Mouse (Mus musculus): ENCODE results near the gene Sptssb.

Sptssb gene

DNA sequence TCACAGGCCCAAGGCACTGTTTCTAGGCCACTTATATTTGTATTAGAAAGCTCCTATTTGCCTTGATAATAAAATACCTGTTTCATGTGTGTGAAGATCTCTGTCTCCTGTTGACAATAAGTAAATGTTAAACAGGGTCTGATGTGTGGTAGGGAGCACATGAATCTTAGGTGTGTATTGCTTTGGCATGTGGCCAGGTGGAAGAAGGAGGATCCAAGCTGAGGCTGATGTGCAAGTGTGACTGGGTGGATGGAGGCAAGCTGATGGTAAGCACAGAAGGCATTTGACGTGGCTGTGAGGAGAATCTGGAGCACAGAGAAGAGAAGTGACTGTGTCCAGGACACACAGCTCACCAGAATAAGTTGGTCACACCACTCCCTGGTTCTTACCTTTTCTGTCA lies 60.6 kb downstream of the Sptssb start:
- H3K36me3 ChIP-seq (ENCODE audit: insufficient read depth, low read length) = no peaks in the 10 kb centered on the region
- no peak overlapping the region for H3K4me3 ChIP-seq (replicated peaks; ENCODE audit: low read length)

DNA sequence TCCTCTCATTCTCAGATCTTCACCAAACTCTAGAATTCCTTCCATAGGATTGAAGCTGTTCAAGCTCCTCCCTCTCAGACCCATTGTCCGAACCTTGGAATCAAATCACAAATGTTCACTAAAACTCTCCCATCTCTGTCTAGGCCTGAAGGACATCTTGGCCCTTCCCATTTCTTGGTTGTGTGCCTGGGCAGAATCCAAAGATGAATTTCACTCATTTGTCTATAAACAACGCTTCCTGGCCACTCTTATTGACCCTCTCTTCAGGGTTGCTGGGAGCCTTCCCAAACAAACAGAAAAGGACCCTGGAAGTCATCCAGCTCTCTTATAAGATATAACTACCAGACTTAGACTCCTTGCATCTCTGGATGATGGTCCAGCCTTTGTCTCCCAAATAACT lies 61.8 kb downstream of the Sptssb start:
- Histone ChIP-seq H3K4me1 (replicated peaks; ENCODE audit: low read depth, low read length) (no peaks in the 10 kb centered on the region), H3K27me3 (ENCODE audit: insufficient read depth, low read length) (no peaks in the 10 kb centered on the region), H3K36me3 (ENCODE audit: insufficient read depth, low read length) (no peaks in the 10 kb centered on the region), H3K9me3 (ENCODE audit: low read length) (peaks cover 8% of the 10 kb centered on the region), H3K4me3 (replicated peaks; ENCODE audit: low read length) (no peak overlapping the region)
- TF ChIP-seq CTCF (conservative IDR thresholded peaks at IDR 0.05; ENCODE audit: low read length) (no peak), NANOG (IDR thresholded peaks at IDR 0.05; ENCODE audit: borderline replicate concordance, low read length) (no peak), POU5F1 (IDR thresholded peaks at IDR 0.05; ENCODE audit: borderline replicate concordance, low read length) (no peak)

More for the DNA sequence above, 60.6 kb downstream of the Sptssb start:
- H3K4me1 ChIP-seq (replicated peaks; ENCODE audit: low read depth, low read length) = no peaks in the 10 kb centered on the region
- no peak for TF ChIP-seq NANOG (IDR thresholded peaks at IDR 0.05; ENCODE audit: borderline replicate concordance, low read length)
- no peak for TF ChIP-seq POU5F1 (IDR thresholded peaks at IDR 0.05; ENCODE audit: borderline replicate concordance, low read length)
- no peak for TF ChIP-seq CTCF (conservative IDR thresholded peaks at IDR 0.05; ENCODE audit: low read length)
- H3K27me3 ChIP-seq (ENCODE audit: insufficient read depth, low read length) = no peaks in the 10 kb centered on the region
- peaks cover under 1% of the 10 kb centered on the region; the same call in 1 of the 2 replicates for H3K9me3 ChIP-seq (ENCODE audit: low read length)

DNA sequence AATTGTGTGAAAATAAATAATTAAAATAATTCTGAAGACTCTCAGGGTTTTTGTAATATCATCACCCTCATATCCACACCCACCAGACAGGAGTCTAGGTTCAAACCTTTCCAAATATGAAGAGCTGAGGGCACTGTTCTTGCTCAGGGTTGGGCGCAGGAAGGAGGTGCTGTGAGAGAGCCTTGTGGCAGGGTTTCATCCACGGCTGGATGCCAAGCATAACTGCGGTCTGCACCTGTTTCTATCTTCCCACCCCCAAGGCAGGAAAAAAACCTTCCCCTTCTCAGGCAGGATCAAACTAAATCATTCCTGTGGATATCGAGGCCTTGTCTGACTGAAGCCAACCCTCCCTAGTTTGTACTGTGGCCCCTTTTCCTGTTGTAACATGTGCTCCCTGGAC lies 62.2 kb downstream of the Sptssb start:
- TF ChIP-seq CTCF (conservative IDR thresholded peaks at IDR 0.05; ENCODE audit: low read length) (no peak), POU5F1 (IDR thresholded peaks at IDR 0.05; ENCODE audit: borderline replicate concordance, low read length) (no peak), NANOG (IDR thresholded peaks at IDR 0.05; ENCODE audit: borderline replicate concordance, low read length) (no peak)
- H3K4me3 ChIP-seq (replicated peaks; ENCODE audit: low read length) = no peak overlapping the region
- no peaks in the 10 kb centered on the region for H3K4me1 ChIP-seq (replicated peaks; ENCODE audit: low read depth, low read length)
- H3K27me3 ChIP-seq (ENCODE audit: insufficient read depth, low read length) = no peaks in the 10 kb centered on the region
- H3K36me3 ChIP-seq (ENCODE audit: insufficient read depth, low read length) = no peaks in the 10 kb centered on the region
- H3K9me3 ChIP-seq (ENCODE audit: low read length) = peaks cover 8% of the 10 kb centered on the region

DNA sequence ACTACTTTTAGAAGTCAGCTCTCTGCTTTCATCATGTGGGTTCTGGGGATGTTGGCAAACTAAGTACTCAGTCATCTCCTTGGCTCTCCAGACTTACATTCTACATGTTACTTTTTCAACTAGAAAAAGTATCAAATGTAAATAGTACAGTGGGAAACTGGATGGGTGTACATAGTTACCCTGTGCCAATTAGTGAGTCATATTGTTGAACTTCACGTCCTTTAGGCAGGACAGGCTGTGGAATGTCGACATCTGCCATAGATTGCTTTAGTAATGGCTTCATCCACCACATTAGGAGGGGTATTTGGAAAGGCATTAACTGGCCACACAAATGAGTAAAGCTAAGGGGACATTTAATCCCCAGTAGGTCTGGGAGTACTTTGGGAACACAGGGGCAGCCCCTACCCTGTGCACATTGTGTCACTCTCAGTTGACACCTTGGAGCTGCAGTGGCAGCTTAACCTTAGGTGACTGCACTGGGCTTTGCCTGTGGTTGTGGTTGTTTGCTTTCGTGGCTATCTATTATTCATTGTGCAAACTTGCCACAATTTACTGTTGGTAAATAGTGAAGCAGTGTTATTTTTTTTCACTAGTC lies 66.8 kb downstream of the Sptssb start:
- Histone ChIP-seq H3K36me3 (ENCODE audit: insufficient read depth, low read length) (no peaks in the 10 kb centered on the region), H3K9me3 (ENCODE audit: low read length) (peaks cover 8% of the 10 kb centered on the region), H3K4me1 (replicated peaks; ENCODE audit: low read depth, low read length) (no peaks in the 10 kb centered on the region), H3K4me3 (replicated peaks; ENCODE audit: low read length) (no peak overlapping the region), H3K27me3 (ENCODE audit: insufficient read depth, low read length) (no peaks in the 10 kb centered on the region)
- no peak for TF ChIP-seq POU5F1 (IDR thresholded peaks at IDR 0.05; ENCODE audit: borderline replicate concordance, low read length)
- no peak for TF ChIP-seq CTCF (conservative IDR thresholded peaks at IDR 0.05; ENCODE audit: low read length)
- TF ChIP-seq NANOG (IDR thresholded peaks at IDR 0.05; ENCODE audit: borderline replicate concordance, low read length) = no peak

DNA sequence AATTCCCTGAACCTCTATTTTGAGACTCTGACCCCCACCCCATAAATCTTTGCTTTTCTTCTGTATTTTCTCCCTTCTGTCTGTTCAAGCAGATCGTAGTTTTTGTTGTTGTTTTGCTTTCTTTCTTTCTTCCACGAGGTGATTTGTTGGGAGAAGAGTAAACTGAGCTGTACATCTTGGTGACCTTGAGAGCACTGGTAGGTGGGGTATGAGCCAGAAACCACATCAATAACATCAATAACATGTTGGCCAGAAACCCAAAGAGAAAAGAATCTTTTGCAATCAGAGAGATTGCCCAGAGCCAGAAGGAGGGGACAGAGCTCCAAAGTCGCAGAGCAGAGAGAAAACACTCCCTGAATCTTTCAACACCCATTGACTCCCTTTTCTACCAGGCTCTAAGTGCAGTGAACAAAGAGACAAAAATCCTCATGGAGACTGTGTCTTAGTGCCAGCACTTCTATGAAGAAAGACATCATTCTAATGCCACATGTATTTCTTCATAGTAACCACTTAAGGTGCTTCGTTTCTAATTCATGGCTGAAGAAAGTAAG lies 80.4 kb downstream of the Sptssb start:
- Histone ChIP-seq H3K36me3 (ENCODE audit: insufficient read depth, low read length) (no peaks in the 10 kb centered on the region), H3K4me3 (replicated peaks; ENCODE audit: low read length) (no peak overlapping the region), H3K9me3 (ENCODE audit: low read length) (no peaks in the 10 kb centered on the region), H3K27me3 (ENCODE audit: insufficient read depth, low read length) (no peaks in the 10 kb centered on the region), H3K4me1 (replicated peaks; ENCODE audit: low read depth, low read length) (no peaks in the 10 kb centered on the region)
- no peak for TF ChIP-seq NANOG (IDR thresholded peaks at IDR 0.05; ENCODE audit: borderline replicate concordance, low read length)
- no peak for TF ChIP-seq CTCF (conservative IDR thresholded peaks at IDR 0.05; ENCODE audit: low read length)
- no peak for TF ChIP-seq POU5F1 (IDR thresholded peaks at IDR 0.05; ENCODE audit: borderline replicate concordance, low read length)

DNA sequence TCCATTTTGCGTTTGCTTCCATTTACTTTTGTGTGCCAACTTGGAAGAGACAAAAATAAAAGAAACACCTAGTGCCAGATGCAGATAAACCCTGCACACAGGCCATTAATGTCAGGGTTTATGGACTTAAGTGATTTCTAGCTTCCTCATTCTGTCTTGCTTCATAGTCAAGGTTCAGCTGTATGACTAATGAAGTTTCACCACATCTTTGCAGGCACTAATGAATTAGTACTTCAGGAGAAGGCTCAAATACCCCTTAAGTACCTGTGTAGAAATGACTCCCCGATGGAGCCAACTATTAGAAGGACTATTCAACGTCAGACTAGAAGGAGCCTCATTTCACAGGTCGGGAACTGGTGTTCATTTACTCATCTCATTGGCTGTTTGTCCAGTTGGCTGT lies 86.4 kb downstream of the Sptssb start:
- Histone ChIP-seq H3K4me1 (replicated peaks; ENCODE audit: low read depth, low read length) (no peaks in the 10 kb centered on the region), H3K4me3 (replicated peaks; ENCODE audit: low read length) (no peak overlapping the region), H3K9me3 (ENCODE audit: low read length) (no peaks in the 10 kb centered on the region), H3K36me3 (ENCODE audit: insufficient read depth, low read length) (no peaks in the 10 kb centered on the region), H3K27me3 (ENCODE audit: insufficient read depth, low read length) (no peaks in the 10 kb centered on the region)
- no peak for TF ChIP-seq NANOG (IDR thresholded peaks at IDR 0.05; ENCODE audit: borderline replicate concordance, low read length)
- TF ChIP-seq POU5F1 (IDR thresholded peaks at IDR 0.05; ENCODE audit: borderline replicate concordance, low read length) = no peak
- no peak for TF ChIP-seq CTCF (conservative IDR thresholded peaks at IDR 0.05; ENCODE audit: low read length)
